17 mouse cellular contexts compared by ENCODE assay signal in the genomic region with DNA sequence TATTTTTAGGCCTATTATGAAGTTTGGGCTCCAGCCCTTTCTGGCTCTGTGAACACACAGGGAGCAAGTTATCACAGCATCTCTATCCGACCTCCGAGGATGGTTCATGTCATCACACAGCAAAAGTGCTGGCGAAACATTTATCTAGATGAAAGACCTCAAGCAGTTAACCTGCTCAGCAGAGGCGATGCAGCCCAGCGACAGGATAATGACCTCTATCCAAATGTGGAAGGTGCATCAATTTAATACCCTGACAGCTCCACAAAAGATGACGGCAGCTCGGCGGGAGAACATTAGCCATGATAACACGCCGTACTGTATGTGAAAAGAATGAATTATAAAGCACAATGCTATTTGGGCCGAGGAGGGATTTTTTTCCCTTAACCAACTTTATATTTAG.
DNase-seq lines count a peak whose midpoint lies in the region; ATAC-seq lines count a peak whose summit lies in the region.
"Had no signal": no experiment of that assay in that cellular context is flagged by ENCODE, and none has a peak within 500 bp of the region (broad histone marks: within the 10 kb centered on the region; RNA-seq: fewer than 3 reads in every experiment).

No protein-coding gene starts in this region.

- no peak overlapping the region for H3K4me2 ChIP-seq in forebrain, embryonic 11.5 days (ENCODE audit: low read depth, low read length, severe bottlenecking)
- no peak overlapping the region for H3K4me2 ChIP-seq in forebrain, embryonic 15.5 days (replicated peaks)
- H3K4me2 ChIP-seq in forebrain, embryonic 14.5 days (ENCODE audit: low read length): no peak overlapping the region
- no peak overlapping the region for H3K4me2 ChIP-seq in hindbrain, embryonic 16.5 days (ENCODE audit: low read length)
- H3K4me2 ChIP-seq in neural tube, embryonic 12.5 days (replicated peaks): peak overlapping the region; percentile 23; the same call in 1 of the 2 replicates
- H3K4me2 ChIP-seq in intestine, embryonic 15.5 days (replicated peaks): no peak overlapping the region
- H3K4me2 ChIP-seq: heart, embryonic 11.5 days; limb, embryonic 12.5 days; liver, embryonic 15.5 days had no signal

- 54% methylated on average over 11 of the region's 11 CpGs for WGBS in forebrain, embryonic 11.5 days
- 24% methylated on average over 11 of the region's 11 CpGs for WGBS in forebrain, embryonic 15.5 days
- 27% methylated on average over 11 of the region's 11 CpGs for WGBS in forebrain, embryonic 14.5 days
- WGBS in hindbrain, embryonic 16.5 days: 11% methylated on average over 11 of the region's 11 CpGs
- WGBS in neural tube, embryonic 12.5 days: 9% methylated on average over 11 of the region's 11 CpGs
- 54% methylated on average over 11 of the region's 11 CpGs for WGBS in intestine, embryonic 15.5 days

- H3K27me3 ChIP-seq in forebrain, embryonic 11.5 days (ENCODE audit: control insufficient read depth, insufficient read depth, low read length): no peaks in the 10 kb centered on the region
- H3K27me3 ChIP-seq in forebrain, embryonic 15.5 days: no peaks in the 10 kb centered on the region
- no peaks in the 10 kb centered on the region for H3K27me3 ChIP-seq in forebrain, embryonic 14.5 days (replicated peaks; ENCODE audit: control insufficient read depth, insufficient read depth, low read length)
- H3K27me3 ChIP-seq in hindbrain, embryonic 16.5 days (replicated peaks; ENCODE audit: control insufficient read depth, insufficient read depth, low read length): no peaks in the 10 kb centered on the region
- peaks cover 41% of the 10 kb centered on the region for H3K27me3 ChIP-seq in neural tube, embryonic 12.5 days (replicated peaks)
- H3K27me3 ChIP-seq in intestine, embryonic 15.5 days (replicated peaks): no peaks in the 10 kb centered on the region
- H3K27me3 ChIP-seq: CH12.LX; limb, embryonic 12.5 days; liver, embryonic 15.5 days; megakaryocyte, embryonic 14.5 days had no signal

- no peak for DNase-seq in forebrain, embryonic 11.5 days (ENCODE audit: low spot score)
- peak; percentile 54 for DNase-seq in forebrain, embryonic 14.5 days (ENCODE audit: low spot score)
- no peak for DNase-seq in Muller cell, postnatal 12 days (ENCODE audit: inconsistent ontology term)
- no peak for DNase-seq in left cerebral cortex, postnatal 14 days (ENCODE audit: low spot score in 2 of 2)
- DNase-seq: adrenal gland, postnatal 36 days; kidney, adult 2 months; layer of hippocampus, postnatal 36 days; lung, postnatal 10 days had no signal

- no peak overlapping the region for H3K27ac ChIP-seq in forebrain, embryonic 11.5 days (ENCODE audit: low read depth, low read length)
- no peak overlapping the region for H3K27ac ChIP-seq in forebrain, embryonic 15.5 days (replicated peaks)
- no peak overlapping the region for H3K27ac ChIP-seq in forebrain, embryonic 14.5 days (ENCODE audit: low read depth, low read length)
- H3K27ac ChIP-seq in hindbrain, embryonic 16.5 days (ENCODE audit: low read depth, low read length): no peak overlapping the region
- H3K27ac ChIP-seq in neural tube, embryonic 12.5 days: no peak overlapping the region
- no peak overlapping the region for H3K27ac ChIP-seq in intestine, embryonic 15.5 days
- H3K27ac ChIP-seq: liver, embryonic 15.5 days had no signal

- intact Hi-C loops in left cerebral cortex, postnatal 14 days (cut with DNase I): no loop called here

- H3K36me3 ChIP-seq in forebrain, embryonic 11.5 days (ENCODE audit: control insufficient read depth, insufficient read depth, low read length): no peaks in the 10 kb centered on the region
- H3K36me3 ChIP-seq in forebrain, embryonic 15.5 days: no peaks in the 10 kb centered on the region
- no peaks in the 10 kb centered on the region for H3K36me3 ChIP-seq in forebrain, embryonic 14.5 days (ENCODE audit: control insufficient read depth, insufficient read depth, low read length)
- no peaks in the 10 kb centered on the region for H3K36me3 ChIP-seq in hindbrain, embryonic 16.5 days (ENCODE audit: control insufficient read depth, insufficient read depth, low read length)
- H3K36me3 ChIP-seq in neural tube, embryonic 12.5 days: no peaks in the 10 kb centered on the region
- no peaks in the 10 kb centered on the region for H3K36me3 ChIP-seq in intestine, embryonic 15.5 days
- H3K36me3 ChIP-seq: limb, embryonic 12.5 days; liver, embryonic 15.5 days had no signal

- no peak overlapping the region for H3K9ac ChIP-seq in forebrain, embryonic 11.5 days (ENCODE audit: low read length)
- H3K9ac ChIP-seq in forebrain, embryonic 15.5 days (replicated peaks): no peak overlapping the region
- no peak overlapping the region for H3K9ac ChIP-seq in forebrain, embryonic 14.5 days (ENCODE audit: low read length)
- H3K9ac ChIP-seq in hindbrain, embryonic 16.5 days (ENCODE audit: low read depth, low read length): no peak overlapping the region
- H3K9ac ChIP-seq in neural tube, embryonic 12.5 days: no peak overlapping the region
- no peak overlapping the region for H3K9ac ChIP-seq in intestine, embryonic 15.5 days
- H3K9ac ChIP-seq: limb, embryonic 12.5 days; liver, embryonic 15.5 days had no signal

- peaks cover 7% of the 10 kb centered on the region; the same call in 1 of the 2 replicates for H3K4me1 ChIP-seq in forebrain, embryonic 11.5 days (replicated peaks; ENCODE audit: control insufficient read depth, insufficient read depth, low read length)
- peaks cover 19% of the 10 kb centered on the region for H3K4me1 ChIP-seq in forebrain, embryonic 15.5 days
- H3K4me1 ChIP-seq in forebrain, embryonic 14.5 days (ENCODE audit: control insufficient read depth, insufficient read depth, low read length): peaks cover 12% of the 10 kb centered on the region
- H3K4me1 ChIP-seq in hindbrain, embryonic 16.5 days (ENCODE audit: control insufficient read depth, insufficient read depth, low read depth, low read length): peaks cover 11% of the 10 kb centered on the region; the same call in 1 of the 2 replicates
- H3K4me1 ChIP-seq in neural tube, embryonic 12.5 days: peaks cover 16% of the 10 kb centered on the region
- H3K4me1 ChIP-seq in intestine, embryonic 15.5 days (replicated peaks): no peaks in the 10 kb centered on the region; the same call in 1 of the 2 replicates
- H3K4me1 ChIP-seq: liver, embryonic 15.5 days; megakaryocyte, embryonic 14.5 days had no signal

- peak; percentile 32; the same call in 1 of the 2 replicates for ATAC-seq in forebrain, embryonic 11.5 days (replicated peaks; ENCODE audit: low FRiP score)
- ATAC-seq in forebrain, embryonic 15.5 days (replicated peaks): no peak
- ATAC-seq in forebrain, embryonic 14.5 days: peak; percentile 28; the same call in 1 of the 2 replicates
- peak; percentile 66 for ATAC-seq in hindbrain, embryonic 16.5 days
- 0 out of 2 replicates have a peak, but pooled peaks have one; percentile 34 for ATAC-seq in neural tube, embryonic 12.5 days (ENCODE audit: low FRiP score, low read depth)
- ATAC-seq in intestine, embryonic 15.5 days: no peak

- H3K9me3 ChIP-seq in forebrain, embryonic 11.5 days (ENCODE audit: control insufficient read depth, low read length): no peaks in the 10 kb centered on the region
- H3K9me3 ChIP-seq in forebrain, embryonic 15.5 days: no peaks in the 10 kb centered on the region
- H3K9me3 ChIP-seq in forebrain, embryonic 14.5 days (replicated peaks; ENCODE audit: control insufficient read depth, low read length): no peaks in the 10 kb centered on the region
- no peaks in the 10 kb centered on the region for H3K9me3 ChIP-seq in hindbrain, embryonic 16.5 days (ENCODE audit: control insufficient read depth, low read length)
- no peaks in the 10 kb centered on the region for H3K9me3 ChIP-seq in neural tube, embryonic 12.5 days
- no peaks in the 10 kb centered on the region for H3K9me3 ChIP-seq in intestine, embryonic 15.5 days
- H3K9me3 ChIP-seq: limb, embryonic 12.5 days; liver, embryonic 15.5 days; megakaryocyte, embryonic 14.5 days had no signal

- H3K4me3 ChIP-seq in forebrain, embryonic 11.5 days (ENCODE audit: low read depth, low read length): no peak overlapping the region
- H3K4me3 ChIP-seq in forebrain, embryonic 15.5 days: no peak overlapping the region
- H3K4me3 ChIP-seq in forebrain, embryonic 14.5 days (ENCODE audit: low read depth, low read length): no peak overlapping the region
- H3K4me3 ChIP-seq in hindbrain, embryonic 16.5 days (ENCODE audit: low read length): no peak overlapping the region
- H3K4me3 ChIP-seq in neural tube, embryonic 12.5 days: no peak overlapping the region
- no peak overlapping the region for H3K4me3 ChIP-seq in intestine, embryonic 15.5 days (replicated peaks)
- H3K4me3 ChIP-seq: limb, embryonic 12.5 days; liver, embryonic 15.5 days; megakaryocyte, embryonic 14.5 days had no signal

Comparison
In these comparisons a context has a peak if more than half of its experiments do, and no peak if none do; other contexts are left out.
1. ATAC-seq: peak in forebrain, embryonic 11.5 days (single experiment), forebrain, embryonic 14.5 days (single experiment), hindbrain, embryonic 16.5 days (single experiment) and neural tube, embryonic 12.5 days (single experiment); none in forebrain, embryonic 15.5 days (single experiment) and intestine, embryonic 15.5 days (single experiment).